Mouse (Mus musculus): ENCODE results near the gene Ywhag.

GRCm38 (mm10) chr5:135868653-135869052 is 65.8 kb downstream of the Ywhag start:
- TF ChIP-seq CTCF (IDR thresholded peaks at IDR 0.05; ENCODE audit: borderline replicate concordance, insufficient read depth, low read depth, low read length) (no peak), POLR2A (IDR thresholded peaks at IDR 0.05; ENCODE audit: borderline replicate concordance, insufficient read depth, low read length) (no peak)
